Mouse (Mus musculus) activated CD4-positive, CD25-positive, alpha-beta regulatory T cell, adult 4 months (primary cell): ENCODE results near the gene Wnt8b. TPM values are rescaled to one million over a fixed set of nuclear protein-coding genes. Genes with fewer than 3 reads are reported as not detected.

Source experiments
- polyA plus RNA-seq, 2 experiments: library from polyadenylated mRNA; unstranded; fragments of 100-300 nt; shearing (Covaris generic); gene quantifications; one replicate each; pipeline ENCODE4 v1.2.1; 2017

Wnt8b gene
- polyA plus RNA-seq, 2 experiments from 2014 or later: not detected

Other genes with a start within 250 kb of the Wnt8b start
- 10 to 100 TPM; 37.3 to 47.1 TPM for gene Scd2, start 199.8 kb upstream of the Wnt8b start, polyA plus RNA-seq
- under 1 TPM; 0.60 to 0.69 TPM for gene Scd4, start 160.4 kb upstream of the Wnt8b start, polyA plus RNA-seq
- 1 to 10 TPM in 1 of 2 experiments, not detected in 1; 3.2 TPM for gene Scd1, start 85.6 kb upstream of the Wnt8b start, polyA plus RNA-seq
- 1 to 10 TPM in 1 of 2 experiments, under 1 TPM in 1; 0.62 to 1.5 TPM for gene Sec31b, start 52.4 kb downstream of the Wnt8b start, polyA plus RNA-seq
- 1 to 10 TPM in 1 of 2 experiments, not detected in 1; 2.1 TPM for gene Gm20538, start 59.4 kb downstream of the Wnt8b start, polyA plus RNA-seq
- 100 to 1,000 TPM; 300 to 321 TPM for gene Ndufb8, start 62.0 kb downstream of the Wnt8b start, polyA plus RNA-seq
- 10 to 100 TPM; 18.8 to 23.4 TPM for gene Hif1an, start 69.4 kb downstream of the Wnt8b start, polyA plus RNA-seq